In the genomic region with DNA sequence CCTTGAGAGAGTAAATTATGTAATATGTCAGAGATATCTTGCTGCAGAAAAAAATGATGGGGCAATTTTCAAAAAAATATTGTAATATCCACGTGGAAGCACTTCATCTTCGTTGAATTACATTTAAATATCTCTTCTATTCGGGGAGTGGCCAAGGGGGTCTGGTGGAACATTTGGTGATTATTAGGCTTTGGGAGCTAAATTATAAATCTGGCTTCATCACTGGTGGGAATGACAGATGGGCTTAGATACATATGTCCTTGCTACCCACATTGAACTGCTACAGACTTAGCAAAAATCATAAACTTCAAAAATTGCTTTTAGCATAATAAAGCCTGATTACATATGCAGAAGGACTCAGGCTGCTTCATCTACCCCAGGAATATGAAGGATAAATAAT, we compare ENCODE assay signal across 29 mouse cellular contexts.
"Had no signal": no experiment of that assay in that cellular context is flagged by ENCODE, and none has a peak within 500 bp of the region (broad histone marks: within the 10 kb centered on the region; RNA-seq: fewer than 3 reads in every experiment).

No protein-coding gene starts in this region.

- H3K27ac ChIP-seq: heart, embryonic 10.5 days; heart, embryonic 13.5 days; heart, embryonic 15.5 days; hindbrain, embryonic 10.5 days; hindbrain, embryonic 12.5 days; hindbrain, embryonic 13.5 days; hindbrain, embryonic 14.5 days; hindbrain, embryonic 15.5 days; hindbrain, postnatal 0 days; intestine, embryonic 15.5 days; kidney, embryonic 15.5 days; kidney, postnatal 0 days; left cerebral cortex, adult 2 months had no signal

- H3K4me3 ChIP-seq: heart, embryonic 10.5 days; heart, embryonic 12.5 days; heart, embryonic 13.5 days; heart, embryonic 15.5 days; hindbrain, embryonic 10.5 days; hindbrain, embryonic 12.5 days; hindbrain, embryonic 13.5 days; hindbrain, embryonic 15.5 days; intestine, embryonic 15.5 days; kidney, embryonic 15.5 days; left cerebral cortex, adult 2 months had no signal

- DNase-seq: heart, postnatal 10 days; heart, postnatal 14 days; heart, postnatal 36 days; heart, postnatal 4 days; kidney, adult 11 months; kidney, adult 18-20 months; kidney, adult 2 months; kidney, adult 8-10 months; kidney, adult 9 months; kidney, postnatal 10 days; kidney, postnatal 14 days; kidney, postnatal 25 days; kidney, postnatal 36 days; kidney, postnatal 4 days; layer of hippocampus, postnatal 36 days had no signal
